ENCODE assay signal across 8 mouse cellular contexts in genomic region chr5:134373912-134374488, GRCm38 (mm10). TPM values are rescaled to one million over a fixed set of nuclear protein-coding genes. Genes with fewer than 3 reads are reported as not detected.
A peak's percentile ranks its signal among the peaks of the same experiment; 100 is the strongest.
DNase-seq lines count a peak whose midpoint lies in the region; ATAC-seq and TF ChIP-seq lines count a peak whose summit lies in the region.

No protein-coding gene starts in this region.

- no peaks in the 10 kb centered on the region for H3K27me3 ChIP-seq in forebrain, embryonic 11.5 days (ENCODE audit: control insufficient read depth, insufficient read depth, low read length)
- no peaks in the 10 kb centered on the region for H3K27me3 ChIP-seq in forebrain, embryonic 10.5 days (ENCODE audit: poor library complexity, severe bottlenecking)
- no peaks in the 10 kb centered on the region for H3K27me3 ChIP-seq in hindbrain, embryonic 11.5 days (ENCODE audit: control insufficient read depth, insufficient read depth, low read length)

- H3K4me1 ChIP-seq in forebrain, embryonic 11.5 days (replicated peaks; ENCODE audit: control insufficient read depth, insufficient read depth, low read length), result no peaks in the 10 kb centered on the region
- H3K4me1 ChIP-seq in forebrain, embryonic 10.5 days, result peaks cover 20% of the 10 kb centered on the region
- H3K4me1 ChIP-seq in bone marrow, adult 2 months (ENCODE audit: control insufficient read depth, insufficient read depth, low read length), result no peaks in the 10 kb centered on the region; the same call in 1 of the 2 replicates
- no peaks in the 10 kb centered on the region for H3K4me1 ChIP-seq in hindbrain, embryonic 11.5 days (replicated peaks; ENCODE audit: control insufficient read depth, insufficient read depth, low read length)

- TF ChIP-seq POLR2A in bone marrow, adult 2 months (IDR thresholded peaks at IDR 0.05; ENCODE audit: borderline replicate concordance, control insufficient read depth, low read depth, low read length), result no peak

- H3K4me3 ChIP-seq in forebrain, embryonic 11.5 days (ENCODE audit: low read depth, low read length), result no peak overlapping the region
- H3K4me3 ChIP-seq in forebrain, embryonic 10.5 days, result no peak overlapping the region
- no peak overlapping the region for H3K4me3 ChIP-seq in bone marrow, adult 2 months (replicated peaks; ENCODE audit: control insufficient read depth, low read depth, low read length)
- no peak overlapping the region for H3K4me3 ChIP-seq in hindbrain, embryonic 11.5 days (ENCODE audit: low read depth, low read length)

- peak; percentile 56 for TF ChIP-seq CTCF in bone marrow, adult 2 months (IDR thresholded peaks at IDR 0.05; ENCODE audit: control insufficient read depth, insufficient read depth, low read length)

- H3K36me3 ChIP-seq in forebrain, embryonic 11.5 days (ENCODE audit: control insufficient read depth, insufficient read depth, low read length), result peaks cover 2% of the 10 kb centered on the region; the same call in 1 of the 2 replicates
- H3K36me3 ChIP-seq in forebrain, embryonic 10.5 days (replicated peaks), result no peaks in the 10 kb centered on the region; the same call in 1 of the 2 replicates
- peaks cover 15% of the 10 kb centered on the region for H3K36me3 ChIP-seq in hindbrain, embryonic 11.5 days (ENCODE audit: control insufficient read depth, insufficient read depth, low read length)

- ATAC-seq in forebrain, embryonic 11.5 days (replicated peaks; ENCODE audit: low FRiP score), result no peak
- peak; percentile 68 for ATAC-seq in erythroblast, adult 5-6 weeks (replicated peaks; ENCODE audit: low FRiP score, poor library complexity, severe bottlenecking)
- ATAC-seq in hindbrain, embryonic 11.5 days (ENCODE audit: low FRiP score), result no peak

- H3K9ac ChIP-seq in forebrain, embryonic 11.5 days (ENCODE audit: low read length), result no peak overlapping the region
- H3K9ac ChIP-seq in hindbrain, embryonic 11.5 days (ENCODE audit: low read depth, low read length), result no peak overlapping the region

- no peaks in the 10 kb centered on the region for H3K9me3 ChIP-seq in forebrain, embryonic 11.5 days (ENCODE audit: control insufficient read depth, low read length)
- 0 out of 2 replicates have a peak, but pooled peaks cover 5% of the 10 kb centered on the region for H3K9me3 ChIP-seq in forebrain, embryonic 10.5 days
- H3K9me3 ChIP-seq in hindbrain, embryonic 11.5 days (ENCODE audit: control insufficient read depth, low read length), result no peaks in the 10 kb centered on the region

- H3K4me2 ChIP-seq in forebrain, embryonic 11.5 days (ENCODE audit: low read depth, low read length, severe bottlenecking), result no peak overlapping the region
- H3K4me2 ChIP-seq in hindbrain, embryonic 11.5 days (replicated peaks; ENCODE audit: low read depth, low read length), result no peak overlapping the region

- 72% methylated on average over 9 of the region's 9 CpGs for WGBS in forebrain, embryonic 11.5 days
- WGBS in forebrain, embryonic 10.5 days, result 81% methylated on average over 9 of the region's 9 CpGs
- WGBS in bone marrow, adult 2 months, result 37% methylated on average over 9 of the region's 9 CpGs
- WGBS in hindbrain, embryonic 11.5 days, result 73% methylated on average over 9 of the region's 9 CpGs

- no peak for DNase-seq in forebrain, embryonic 11.5 days (ENCODE audit: low spot score)
- no peak for DNase-seq in forebrain, embryonic 10.5 days (ENCODE audit: extremely low spot score, low spot score)
- peak; percentile 68 for DNase-seq in hindbrain, embryonic 11.5 days (ENCODE audit: low spot score)
- peak; percentile 52 to 71 for DNase-seq in layer of hippocampus, postnatal 10 days (ENCODE audit: low spot score in 2 of 2)
- peak; percentile 43 to 73 for DNase-seq in lung, postnatal 4 days
- peak; percentile 44 to 58 for DNase-seq in right cerebral cortex, postnatal 36 days (ENCODE audit: low spot score in 2 of 2)

- H3K27ac ChIP-seq in forebrain, embryonic 11.5 days (ENCODE audit: low read depth, low read length), result peak overlapping the region; percentile 20; the same call in 1 of the 2 replicates
- no peak overlapping the region for H3K27ac ChIP-seq in forebrain, embryonic 10.5 days
- H3K27ac ChIP-seq in bone marrow, adult 2 months (ENCODE audit: control insufficient read depth, insufficient read depth, low read depth, low read length, poor library complexity), result no peak overlapping the region
- 0 out of 2 replicates have a peak overlapping the region, but pooled peaks have one; percentile 37 for H3K27ac ChIP-seq in hindbrain, embryonic 11.5 days (ENCODE audit: low read depth, low read length)

RNA-seq across cellular contexts. Expression of gene Gtf2i, which starts 59.4 kb away (rescaled TPM):
- 214 and 239 TPM in 2 replicates for polyA plus RNA-seq in forebrain, embryonic 11.5 days (2014; fragmentation: Nextera tagmentation; extraction: Ambion mirVana)
- polyA plus RNA-seq in forebrain, embryonic 10.5 days (2016; fragmentation: Nextera tagmentation; extraction: Ambion mirVana), result 174 and 178 TPM in 2 replicates
- 20.6 and 41.4 TPM in 2 replicates for polyA plus RNA-seq in bone marrow, adult 2 months (2011; ENCODE audit: insufficient read depth, insufficient read length, low replicate concordance, missing spikeins)
- total RNA-seq in erythroblast, adult 5-6 weeks (2015; ENCODE audit: low replicate concordance), result 9.0 and 28.4 TPM in 2 replicates
- 10.7 and 11.2 TPM in 2 replicates for total RNA-seq in erythroblast, adult 5-6 weeks (2017; ENCODE audit: low replicate concordance)
- 178 and 181 TPM in 2 replicates for polyA plus RNA-seq in hindbrain, embryonic 11.5 days (2014; fragmentation: Nextera tagmentation; extraction: Ambion mirVana)
- total RNA-seq in layer of hippocampus, postnatal 10 days (2021), result 100 to 1,000 TPM; 188 to 206 TPM

Comparison
In these comparisons a context has a peak if more than half of its experiments do, and no peak if none do; other contexts are left out.
1. H3K27ac ChIP-seq: peak in forebrain, embryonic 11.5 days (single experiment) and hindbrain, embryonic 11.5 days (single experiment); none in forebrain, embryonic 10.5 days (single experiment) and bone marrow, adult 2 months (single experiment).
2. DNase-seq: peak in hindbrain, embryonic 11.5 days (single experiment), layer of hippocampus, postnatal 10 days (2 of 2), lung, postnatal 4 days (2 of 2) and right cerebral cortex, postnatal 36 days (2 of 2); none in forebrain, embryonic 11.5 days (single experiment) and forebrain, embryonic 10.5 days (single experiment).